Mouse (Mus musculus) myocyte (in vitro differentiated cells): ENCODE measurements around the gene Ptpn13.

Experiments
- MAX ChIP-seq: IDR thresholded peaks from one replicate; pipeline ENCODE4 v1.6.1; 2011; ENCODE audit warnings: low read depth, mild to moderate bottlenecking, control low read depth
- MYOD1 ChIP-seq, 3 experiments: IDR thresholded peaks; one replicate each; pipeline ENCODE4 v1.6.1; 2011; ENCODE audit warnings: control low read depth in 2 of 3, low read depth in 2 of 3, mild to moderate bottlenecking in 2 of 3, moderate library complexity in 1 of 3; ENCODE audit not compliant: insufficient read length in 2 of 3, control insufficient read depth in 1 of 3
- POLR2A ChIP-seq: IDR thresholded peaks from one replicate; pipeline ENCODE4 v1.6.1; 2011; ENCODE audit warnings: low read depth, mild to moderate bottlenecking, control low read depth, moderate library complexity; ENCODE audit not compliant: insufficient read length
- TCF12 ChIP-seq: IDR thresholded peaks from one replicate; pipeline ENCODE4 v1.6.1; 2011; ENCODE audit warnings: mild to moderate bottlenecking, control low read depth; ENCODE audit not compliant: poor library complexity, insufficient read depth, severe bottlenecking
- USF1 ChIP-seq: IDR thresholded peaks from one replicate; pipeline ENCODE4 v1.6.1; 2011; ENCODE audit warnings: low read depth, mild to moderate bottlenecking, control low read depth, moderate library complexity

GRCm38 (mm10) chr5:103375226-103375625, 49.8 kb upstream of the Ptpn13 start:
- TF ChIP-seq POLR2A (no peak), USF1 (no peak), MYOD1 (IDR thresholded peaks at IDR 0.05; ENCODE audit: control insufficient read depth in 1 of 3, insufficient read length in 2 of 3, low read depth in 2 of 3) (no peak), TCF12 (no peak), MAX (no peak)
